Mouse (Mus musculus) MEL (cell line): ENCODE measurements around the gene Clec4a4. TPM values are rescaled to one million over a fixed set of nuclear protein-coding genes. Genes with fewer than 3 reads are reported as not detected.
"Not testable (repeated sequence)": the region's sequence is repeated elsewhere in the genome, so short reads cannot be mapped to it uniquely, and the experiment has no call there.

Experiments
- DNase-seq: peaks from one replicate; pipeline ENCODE4 v3.0.0; 2011; ENCODE audit warnings: low read depth, low spot score
- H3K27ac ChIP-seq: 2 replicates; pipeline ENCODE4 v1.5.1; 2012; ENCODE audit warnings: low read depth, mild to moderate bottlenecking, control low read depth, low read length, moderate library complexity; ENCODE audit not compliant: control insufficient read depth
- H3K27me3 ChIP-seq, 2 experiments: fragments of 150-350 bp in 1 of 2; sonication (generic) in 1 of 2; 2 replicates each; pipeline ENCODE4 v1.6.1; 2012; ENCODE audit warnings: low read length in 2 of 2, mild to moderate bottlenecking in 2 of 2, improper control_type of control experiment in 1 of 2, moderate library complexity in 1 of 2; ENCODE audit not compliant: insufficient read depth in 2 of 2, control insufficient read depth in 1 of 2
- H3K36me3 ChIP-seq, 2 experiments: 2 replicates each; pipeline ENCODE4 v1.6.1; 2012 to 2014; ENCODE audit warnings: low read length in 2 of 2, improper control_type of control experiment in 1 of 2, inconsistent platforms in 1 of 2, mild to moderate bottlenecking in 1 of 2; ENCODE audit not compliant: insufficient read depth in 2 of 2, control insufficient read depth in 1 of 2
- H3K4me1 ChIP-seq, 2 experiments: fragments of 150-350 bp in 1 of 2; sonication (generic) in 1 of 2; 2 replicates each; pipeline ENCODE4 v1.6.1; 2012; ENCODE audit warnings: low read length in 2 of 2, improper control_type of control experiment in 1 of 2, mild to moderate bottlenecking in 1 of 2; ENCODE audit not compliant: insufficient read depth in 2 of 2, control insufficient read depth in 1 of 2
- H3K4me3 ChIP-seq, 2 experiments: fragments of 150-350 bp in 1 of 2; sonication (generic) in 1 of 2; 2 replicates each; pipeline ENCODE4 v1.5.1; 2012; ENCODE audit warnings: low read depth in 2 of 2, low read length in 2 of 2, mild to moderate bottlenecking in 2 of 2, moderate library complexity in 2 of 2, control low read depth in 1 of 2, improper control_type of control experiment in 1 of 2; ENCODE audit not compliant: control insufficient read depth in 1 of 2, insufficient read depth in 1 of 2
- H3K79me2 ChIP-seq: 2 replicates; pipeline ENCODE4 v1.6.1; 2012; ENCODE audit warnings: mild to moderate bottlenecking, low read length, moderate library complexity; ENCODE audit not compliant: control insufficient read depth, poor library complexity, insufficient read depth
- H3K9ac ChIP-seq: 2 replicates; pipeline ENCODE4 v1.6.1; 2012; ENCODE audit warnings: low read depth, mild to moderate bottlenecking, control low read depth, low read length, moderate library complexity; ENCODE audit not compliant: control insufficient read depth, poor library complexity, severe bottlenecking
- H3K9me3 ChIP-seq: fragments of 150-350 bp; sonication (generic); replicated peaks from 2 replicates; pipeline ENCODE4 v1.6.1; 2012; ENCODE audit warnings: mild to moderate bottlenecking, low read length, improper control_type of control experiment, moderate library complexity; ENCODE audit not compliant: insufficient read depth
- BHLHE40 ChIP-seq: IDR thresholded peaks from 2 replicates; pipeline ENCODE4 v1.6.1; 2012; ENCODE audit warnings: low read depth, mild to moderate bottlenecking, inconsistent platforms, low read length, improper control_type of control experiment, borderline replicate concordance
- CHD1 ChIP-seq: IDR thresholded peaks from 2 replicates; pipeline ENCODE4 v1.6.1; 2012; ENCODE audit warnings: low read depth, mild to moderate bottlenecking, inconsistent platforms, low read length, improper control_type of control experiment
- CHD2 ChIP-seq: IDR thresholded peaks from 2 replicates; pipeline ENCODE4 v1.6.1; 2011; ENCODE audit warnings: low read length, improper control_type of control experiment
- CTCF ChIP-seq, 3 experiments: IDR thresholded peaks in 2 of 3; conservative IDR thresholded peaks in 1 of 3; 2 replicates each; pipeline ENCODE4 v1.5.1; 2011 to 2012; ENCODE audit warnings: low read length in 3 of 3, low read depth in 2 of 3, mild to moderate bottlenecking in 2 of 3, improper control_type of control experiment in 1 of 3, inconsistent platforms in 1 of 3, mixed read lengths in 1 of 3, moderate library complexity in 1 of 3; ENCODE audit not compliant: control insufficient read depth in 1 of 3, insufficient read depth in 1 of 3, poor library complexity in 1 of 3, severe bottlenecking in 1 of 3
- ETS1 ChIP-seq: IDR thresholded peaks from 2 replicates; pipeline ENCODE4 v1.6.1; 2012; ENCODE audit warnings: low read depth, mild to moderate bottlenecking, inconsistent platforms, low read length, improper control_type of control experiment, moderate library complexity
- GABPA ChIP-seq: IDR thresholded peaks from 2 replicates; pipeline ENCODE4 v1.6.1; 2012; ENCODE audit warnings: low read depth, mild to moderate bottlenecking, inconsistent platforms, low read length, improper control_type of control experiment, moderate library complexity
- GATA1 ChIP-seq: IDR thresholded peaks from 2 replicates; pipeline ENCODE4 v1.6.1; 2011; ENCODE audit warnings: low read depth, low read length, improper control_type of control experiment
- JUND ChIP-seq: IDR thresholded peaks from 2 replicates; pipeline ENCODE4 v1.6.1; 2011; ENCODE audit warnings: low read depth, mild to moderate bottlenecking, improper control_type of control experiment, low read length
- KAT2A ChIP-seq: conservative IDR thresholded peaks from 2 replicates; pipeline ENCODE4 v1.6.1; 2012; ENCODE audit warnings: low read depth, low read length, improper control_type of control experiment, inconsistent platforms
- MXI1 ChIP-seq: IDR thresholded peaks from 2 replicates; pipeline ENCODE4 v1.6.1; 2011; ENCODE audit warnings: mild to moderate bottlenecking, low read depth, low read length, improper control_type of control experiment
- POLR2AphosphoS2 ChIP-seq: IDR thresholded peaks from 2 replicates; pipeline ENCODE4 v1.6.1; 2011; ENCODE audit warnings: low read length, improper control_type of control experiment
- POLR2AphosphoS5 ChIP-seq: IDR thresholded peaks from 2 replicates; pipeline ENCODE4 v1.6.1; 2012; ENCODE audit warnings: low read depth, borderline replicate concordance, mild to moderate bottlenecking, inconsistent platforms, low read length, moderate library complexity, mixed read lengths
- RAD21 ChIP-seq: IDR thresholded peaks from 2 replicates; pipeline ENCODE4 v1.6.1; 2011; ENCODE audit warnings: mild to moderate bottlenecking, low read depth, low read length, improper control_type of control experiment
- RCOR1 ChIP-seq: IDR thresholded peaks from 2 replicates; pipeline ENCODE4 v1.6.1; 2012; ENCODE audit warnings: low read depth, mild to moderate bottlenecking, inconsistent platforms, low read length, improper control_type of control experiment
- SIN3A ChIP-seq: IDR thresholded peaks from 2 replicates; pipeline ENCODE4 v1.6.1; 2012; ENCODE audit warnings: low read length, improper control_type of control experiment, inconsistent platforms
- SMC3 ChIP-seq: IDR thresholded peaks from 2 replicates; pipeline ENCODE4 v1.6.1; 2011; ENCODE audit warnings: low read depth, low read length, improper control_type of control experiment
- TCF12 ChIP-seq: IDR thresholded peaks from 2 replicates; pipeline ENCODE4 v1.6.1; 2014; ENCODE audit warnings: low read depth, mild to moderate bottlenecking, inconsistent platforms, low read length, improper control_type of control experiment, moderate library complexity
- USF1 ChIP-seq: IDR thresholded peaks from 2 replicates; pipeline ENCODE4 v1.6.1; 2014; ENCODE audit warnings: low read depth, mild to moderate bottlenecking, inconsistent platforms, low read length, improper control_type of control experiment, moderate library complexity
- USF2 ChIP-seq, 2 experiments: IDR thresholded peaks; 2 replicates each; pipeline ENCODE4 v1.6.1; 2011 to 2012; ENCODE audit warnings: improper control_type of control experiment in 2 of 2, low read length in 2 of 2, borderline replicate concordance in 1 of 2, inconsistent platforms in 1 of 2, low read depth in 1 of 2, mild to moderate bottlenecking in 1 of 2; ENCODE audit not compliant: insufficient read depth in 1 of 2
- ZKSCAN1 ChIP-seq: IDR thresholded peaks from 2 replicates; pipeline ENCODE4 v1.6.1; 2012; ENCODE audit warnings: low read depth, mild to moderate bottlenecking, inconsistent platforms, low read length, improper control_type of control experiment, moderate library complexity
- polyA plus RNA-seq, 2 experiments: library from polyadenylated mRNA; stranded (reverse) in 1 of 2; unstranded in 1 of 2; fragments of >175 nt in 1 of 2; fragments of >200 nt in 1 of 2; gene quantifications; 2 replicates each; pipeline versions ENCODE4 v1.2.1 to v1.2.4; 2012; ENCODE audit warnings: low replicate concordance in 2 of 2, low read depth in 1 of 2; ENCODE audit not compliant: insufficient read length in 2 of 2, insufficient read depth in 1 of 2, missing spikeins in 1 of 2
- total RNA-seq: library from RNA; depleted of rRNA; stranded (reverse); fragments of 300-350 nt; gene quantifications from 2 replicates; pipeline ENCODE4 v1.2.3, GENCODE M21; 2012

The Clec4a4 gene
- total and polyA plus RNA-seq, 3 experiments, result not detected

DNA sequence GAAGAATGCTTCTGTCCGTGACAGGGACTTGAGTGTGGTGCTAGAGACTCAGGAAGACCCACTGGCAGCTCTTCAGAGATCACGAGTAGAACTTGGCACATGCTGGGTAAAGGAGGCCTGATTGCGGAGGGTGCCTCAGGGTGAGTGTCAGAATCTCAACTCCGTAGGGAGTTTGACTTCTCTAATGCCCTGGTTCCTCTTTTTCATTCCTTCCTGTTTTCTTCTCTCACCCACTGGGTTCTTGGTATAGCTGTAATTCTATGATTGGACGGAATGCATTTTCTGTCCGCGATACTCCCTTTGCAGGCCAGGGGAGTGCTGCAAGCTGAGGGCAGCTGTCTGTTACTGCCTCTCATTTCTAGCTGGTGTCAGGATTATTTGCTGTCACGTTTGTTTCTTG lies 37.8 kb upstream of the Clec4a4 start, which contains the start of gene Clec4a3:
Gene Clec4a3, plus strand, starts transcription at position 115 of the 400 bp plus-strand sequence.
- DNase-seq, result peak; percentile 30

DNA sequence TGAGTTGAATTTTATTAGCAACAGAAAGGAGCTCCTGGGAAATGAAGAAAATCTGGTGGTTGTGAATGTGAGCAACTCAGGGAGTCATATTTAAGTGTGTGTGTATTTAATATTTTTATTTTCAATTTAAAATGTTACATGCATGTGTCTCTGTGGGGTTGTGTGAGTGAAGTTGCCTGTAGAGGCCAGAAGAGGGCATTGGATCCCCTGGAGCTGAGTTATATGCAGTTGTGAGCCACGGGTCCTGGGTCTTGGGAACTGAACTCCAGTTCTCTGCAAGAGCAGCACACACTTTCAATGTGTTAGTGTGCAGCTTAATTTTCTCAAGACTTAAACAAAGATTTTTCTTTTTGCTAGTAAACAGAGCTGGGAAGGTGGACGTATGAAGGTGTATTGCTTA lies 25.6 kb upstream of the Clec4a4 start:
- TF ChIP-seq JUND (no peak), USF2 (IDR thresholded peaks at IDR 0.05; ENCODE audit: borderline replicate concordance in 1 of 2, insufficient read depth in 1 of 2, low read depth in 1 of 2, low read length in 2 of 2) (no peak), RAD21 (peak; percentile 35), ZKSCAN1 (no peak), SMC3 (peak; percentile 56), BHLHE40 (no peak), CHD2 (no peak), TCF12 (no peak), SIN3A (no peak), CTCF (IDR thresholded peaks at IDR 0.05 in 2 of 3, conservative IDR thresholded peaks at IDR 0.05 in 1 of 3; ENCODE audit: control insufficient read depth in 1 of 3, insufficient read depth in 1 of 3, low read depth in 2 of 3, low read length in 3 of 3, poor library complexity in 1 of 3, severe bottlenecking in 1 of 3) (peak in 2 of 3 experiments; percentile 32 to 33; a peak in 3 of 6 replicates)
- Histone ChIP-seq H3K27ac (no peak overlapping the region), H3K79me2 (no peaks in the 10 kb centered on the region), H3K9me3 (no peaks in the 10 kb centered on the region), H3K4me1 (no peaks in the 10 kb centered on the region), H3K4me3 (no peak overlapping the region), H3K36me3 (no peaks in the 10 kb centered on the region), H3K9ac (no peak overlapping the region), H3K27me3 (no peaks in the 10 kb centered on the region; a peak in 1 of 4 replicates)
- peak; percentile 23 for DNase-seq

More for the DNA sequence above, 37.8 kb upstream of the Clec4a4 start, which contains the start of gene Clec4a3:
- Histone ChIP-seq H3K36me3 (no peaks in the 10 kb centered on the region), H3K9me3 (no peaks in the 10 kb centered on the region), H3K4me1 (no peaks in the 10 kb centered on the region), H3K27me3 (no peaks in the 10 kb centered on the region; a peak in 1 of 4 replicates), H3K4me3 (no peak within 1 kb of the TSS), H3K79me2 (no peaks in the 10 kb centered on the region), H3K9ac (no peak within 1 kb of the TSS), H3K27ac (no peak within 1 kb of the TSS)
- no peak for TF ChIP-seq RCOR1
- no peak for TF ChIP-seq GATA1
- TF ChIP-seq BHLHE40, result no peak

DNA sequence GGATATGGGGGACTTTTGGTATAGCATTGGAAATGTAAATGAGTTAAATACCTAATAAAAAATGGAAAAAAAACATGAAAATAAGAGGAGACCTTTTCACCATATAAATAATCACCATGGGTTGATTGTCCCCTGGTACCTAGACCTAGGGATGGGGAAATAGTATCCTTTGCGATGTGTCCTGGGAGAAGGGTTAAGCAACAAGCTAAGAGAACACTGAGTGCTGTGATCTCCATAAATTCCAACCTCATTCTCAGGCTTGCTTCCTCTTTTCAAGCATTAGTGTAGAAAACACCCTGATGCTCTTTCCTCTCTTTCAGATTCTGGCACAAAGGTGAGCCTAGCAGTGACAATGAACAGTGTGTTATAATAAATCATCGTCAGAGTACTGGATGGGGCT lies 21.1 kb upstream of the Clec4a4 start:
- H3K27me3 ChIP-seq, result no peaks in the 10 kb centered on the region; a peak in 1 of 4 replicates
- no peaks in the 10 kb centered on the region for H3K4me1 ChIP-seq
- no peaks in the 10 kb centered on the region for H3K36me3 ChIP-seq
- H3K4me3 ChIP-seq, result no peak overlapping the region
- H3K27ac ChIP-seq, result no peak overlapping the region
- H3K9ac ChIP-seq, result no peak overlapping the region
- H3K79me2 ChIP-seq, result no peaks in the 10 kb centered on the region
- DNase-seq, result no peak
- no peak for TF ChIP-seq JUND
- no peak for TF ChIP-seq MXI1
- TF ChIP-seq USF1, result no peak
- no peak for TF ChIP-seq KAT2A
- no peak for TF ChIP-seq GABPA
- TF ChIP-seq CHD1, result no peak
- no peak for TF ChIP-seq ETS1
- no peak for TF ChIP-seq POLR2AphosphoS2
- TF ChIP-seq POLR2AphosphoS5, result no peak
- TF ChIP-seq SMC3, result no peak
- H3K9me3 ChIP-seq, result no peaks in the 10 kb centered on the region

DNA sequence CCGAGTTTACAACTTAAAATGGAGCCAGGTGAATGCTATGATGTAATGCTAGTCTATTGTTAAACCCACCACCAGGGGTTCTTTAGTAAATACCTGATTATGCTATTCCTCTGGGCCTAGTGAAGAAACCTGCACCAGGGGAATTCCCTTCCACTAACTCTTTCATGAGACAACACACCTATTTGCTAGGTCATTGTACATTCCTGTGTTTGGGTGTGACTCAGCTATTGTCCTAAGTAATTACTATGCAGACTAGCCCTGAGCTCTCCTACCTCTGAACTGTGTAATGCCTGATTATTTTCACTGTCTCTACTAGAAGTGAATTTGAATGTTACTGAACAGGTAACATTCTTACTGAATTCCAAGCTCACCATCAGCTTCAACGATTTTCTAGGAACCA lies 14.5 kb downstream of the Clec4a4 start:
- H3K9me3 ChIP-seq, H3K27me3 ChIP-seq, H3K4me1 ChIP-seq, H3K36me3 ChIP-seq, H3K9ac ChIP-seq, DNase-seq, H3K4me3 ChIP-seq, H3K27ac ChIP-seq, H3K79me2 ChIP-seq: not testable (repeated sequence)
